Mouse (Mus musculus) CH12.LX (cell line): Measurements from ENCODE around the gene Inha.

Source experiments
- NRF1 ChIP-seq: IDR thresholded peaks from 2 replicates; pipeline ENCODE4 v1.6.1; 2014; ENCODE audit warnings: low read depth, mild to moderate bottlenecking, inconsistent platforms, low read length, improper control_type of control experiment, moderate library complexity
- ZMIZ1 ChIP-seq: IDR thresholded peaks from 2 replicates; pipeline ENCODE4 v1.6.1; 2012; ENCODE audit warnings: low read depth, mild to moderate bottlenecking, inconsistent platforms, low read length, improper control_type of control experiment

DNA sequence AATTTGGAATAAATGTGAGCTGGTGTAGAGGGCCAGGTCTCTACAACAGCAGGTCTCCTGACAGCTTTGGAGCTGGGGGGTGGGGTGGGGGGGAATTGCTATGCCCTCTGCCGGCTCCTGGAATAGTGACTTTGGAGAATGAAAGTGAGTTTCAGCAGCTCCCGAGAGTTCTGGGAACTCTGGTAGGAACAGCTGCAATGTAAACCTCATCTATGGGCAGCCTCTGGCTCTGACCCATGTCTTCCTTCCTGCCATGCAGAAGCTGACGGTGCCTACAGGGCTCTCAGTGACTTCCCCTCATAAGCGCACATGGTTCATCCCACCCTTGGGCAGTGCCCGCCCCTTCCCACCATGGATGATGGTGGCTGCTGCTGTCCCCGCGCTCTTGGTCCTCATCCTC lies 48.8 kb downstream of the Inha start:
- TF ChIP-seq ZMIZ1, result no peak
- TF ChIP-seq NRF1, result no peak
